Mouse (Mus musculus) C2C12 (cell line): Measurements from ENCODE around the gene Gtf2e1.

Experiments
- CEBPB ChIP-seq: IDR thresholded peaks from one replicate; pipeline ENCODE4 v1.6.1; 2011; ENCODE audit warnings: low read depth, mild to moderate bottlenecking, control low read depth, moderate library complexity
- CTCF ChIP-seq: IDR thresholded peaks from one replicate; pipeline ENCODE4 v1.5.1; 2011; ENCODE audit not compliant: control insufficient read depth, insufficient read depth, insufficient read length
- MAX ChIP-seq: IDR thresholded peaks from one replicate; pipeline ENCODE4 v1.6.1; 2011; ENCODE audit warnings: mild to moderate bottlenecking, control low read depth
- USF1 ChIP-seq: IDR thresholded peaks from one replicate; pipeline ENCODE4 v1.6.1; 2011; ENCODE audit warnings: low read depth, mild to moderate bottlenecking, control low read depth, moderate library complexity

DNA sequence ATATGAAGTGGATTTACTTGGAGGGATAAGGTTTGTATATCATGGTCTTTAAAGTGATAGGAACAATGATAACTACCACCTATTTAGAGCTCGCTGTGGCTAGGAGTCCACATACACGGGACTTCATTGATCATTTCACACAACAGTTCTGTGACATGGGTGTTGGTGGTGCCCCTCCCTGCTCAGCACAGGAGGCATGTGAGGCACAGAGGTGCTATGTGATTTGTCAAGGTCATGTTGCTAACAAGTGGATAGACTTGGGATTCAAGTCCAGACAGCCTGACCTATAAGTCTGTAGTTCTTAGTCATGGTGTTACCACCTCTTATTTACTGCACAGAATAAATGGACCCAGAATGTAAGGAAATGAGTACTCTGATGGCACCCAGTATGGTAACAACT, 11.4 kb upstream of the Gtf2e1 start:
- no peak for TF ChIP-seq MAX
- no peak for TF ChIP-seq CTCF
- no peak for TF ChIP-seq CEBPB
- no peak for TF ChIP-seq USF1
